Mouse (Mus musculus): Measurements from ENCODE around the gene Psmb8. TPM values are rescaled to one million over a fixed set of nuclear protein-coding genes. Genes with fewer than 3 reads are reported as not detected.

Psmb8 gene
- polyA plus RNA-seq, 1 experiment = 12.1 TPM

DNA sequence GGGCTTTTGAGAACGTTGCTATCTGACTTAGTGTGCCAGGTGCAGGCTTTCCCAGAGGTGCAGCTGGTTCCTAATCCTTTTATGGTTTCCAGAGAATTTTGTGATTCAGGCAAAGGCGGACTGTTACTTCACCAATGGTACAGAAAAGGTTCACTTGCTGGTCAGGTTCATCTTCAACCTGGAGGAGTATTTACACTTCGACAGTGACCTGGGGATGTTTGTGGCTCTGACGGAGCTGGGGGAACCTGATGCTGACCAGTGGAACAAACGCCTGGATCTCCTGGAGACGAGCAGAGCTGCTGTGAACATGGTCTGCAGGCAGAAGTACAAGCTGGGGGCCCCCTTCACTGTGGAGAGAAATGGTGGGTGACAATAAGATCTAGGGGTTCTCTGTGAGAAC is 43.4 kb downstream of the Psmb8 start:
- no peak for DNase-seq (ENCODE audit: extremely low spot score in 1 of 2, low spot score in 1 of 2)

DNA sequence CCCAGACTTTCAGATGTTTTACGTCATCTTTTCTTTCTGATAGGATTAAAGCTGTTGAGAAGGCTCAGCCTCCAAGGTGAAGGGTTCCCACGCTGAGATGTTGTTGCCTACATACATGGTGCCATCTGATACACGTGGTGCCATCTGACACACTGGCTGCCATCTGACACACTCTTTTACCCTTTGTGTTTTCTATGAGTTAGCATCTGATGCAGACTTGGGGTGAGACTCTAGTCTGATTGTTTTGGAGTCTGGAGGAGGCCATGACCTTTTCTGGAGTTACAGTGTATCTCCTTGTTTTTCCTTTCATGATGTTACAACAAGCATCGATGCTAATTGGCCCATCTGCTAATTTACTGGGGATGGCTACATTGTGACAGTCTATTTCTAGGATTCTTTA is 47.1 kb downstream of the Psmb8 start:
- no peak for DNase-seq (ENCODE audit: extremely low spot score in 1 of 2, low spot score in 1 of 2)

DNA sequence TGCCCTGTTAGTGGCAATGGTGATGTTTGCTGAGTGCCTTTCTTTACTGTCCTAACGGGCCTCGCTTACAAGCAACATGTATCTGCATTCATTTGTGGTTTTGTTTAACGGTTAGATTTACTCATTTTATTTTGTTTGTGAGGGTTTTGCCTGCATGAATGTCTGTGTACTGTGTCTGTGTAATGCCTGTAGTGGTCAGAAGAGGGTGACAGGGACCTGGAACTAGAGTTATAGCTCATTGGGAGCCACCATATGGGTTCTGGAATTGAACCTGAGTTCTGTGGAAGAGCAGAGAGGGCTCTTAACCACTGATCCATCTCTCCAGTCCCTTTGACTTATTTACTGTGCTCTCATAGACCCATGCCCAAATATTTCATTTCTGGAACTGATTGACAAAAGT is 49.5 kb downstream of the Psmb8 start:
- no peak for DNase-seq (ENCODE audit: extremely low spot score in 1 of 2, low spot score in 1 of 2)

DNA sequence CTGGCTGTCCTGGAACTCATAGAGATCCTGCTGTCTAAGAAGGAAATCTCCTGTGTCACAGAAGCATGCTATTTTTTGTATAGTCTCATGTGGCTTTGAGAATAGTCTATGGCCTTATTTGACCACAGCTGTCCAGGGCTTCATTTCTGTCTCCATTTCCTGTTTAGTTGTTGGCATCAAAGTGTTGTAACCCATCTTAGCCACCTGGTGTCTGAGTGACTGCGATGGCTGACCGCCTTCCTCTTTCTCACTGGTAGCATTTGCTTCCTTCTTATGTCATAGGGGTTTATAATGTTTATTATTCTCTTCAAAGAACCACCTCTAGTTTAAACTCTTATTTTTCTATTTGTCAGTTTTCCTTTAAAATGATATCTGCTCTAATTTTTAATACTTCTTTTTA is 51.2 kb downstream of the Psmb8 start:
- DNase-seq (ENCODE audit: extremely low spot score in 1 of 2, low spot score in 1 of 2) = no peak

DNA sequence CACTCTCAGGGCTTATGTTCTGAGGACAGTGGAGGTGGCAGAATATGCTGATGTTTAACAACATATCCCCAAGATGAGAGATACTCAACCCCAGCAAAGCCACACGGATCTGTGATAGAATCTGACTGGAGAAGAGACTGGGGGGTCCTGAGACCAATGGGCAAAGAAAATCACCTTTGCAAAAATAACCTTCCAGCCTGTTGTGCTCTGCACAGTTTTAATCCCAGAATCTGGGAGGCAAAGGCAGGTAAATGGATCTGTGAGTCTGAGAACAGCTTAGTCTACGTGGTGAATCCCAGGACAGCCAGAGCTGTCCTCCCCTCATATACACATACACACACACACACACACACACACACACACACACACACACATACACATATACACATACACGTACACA is 51.8 kb downstream of the Psmb8 start:
- DNase-seq (ENCODE audit: extremely low spot score in 1 of 2, low spot score in 1 of 2) = no peak

DNA sequence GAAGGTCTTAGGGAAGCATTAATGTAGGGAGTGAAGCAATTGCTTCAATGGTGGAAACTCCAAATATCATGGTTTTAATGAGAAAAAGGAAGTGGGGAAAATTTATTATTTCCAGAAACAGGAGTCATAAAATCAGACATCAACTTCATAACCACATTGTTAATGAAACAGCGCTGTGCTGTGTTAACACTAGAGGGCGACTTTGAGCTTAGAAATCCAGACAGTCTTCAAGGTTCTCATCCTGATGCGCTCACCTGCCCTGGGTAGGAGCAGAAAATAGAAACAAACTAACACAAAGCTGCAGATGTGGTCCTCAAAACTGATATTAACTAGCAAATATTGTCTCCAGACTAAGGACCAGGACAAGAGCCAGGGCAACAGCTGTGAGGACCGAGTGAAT is 52.4 kb downstream of the Psmb8 start:
- DNase-seq (ENCODE audit: extremely low spot score in 1 of 2, low spot score in 1 of 2) = peak in 1 of 2 experiments; percentile 80

Other genes with a start within 250 kb of the Psmb8 start
- gene B3galt4, start 246.2 kb upstream of the Psmb8 start, polyA plus RNA-seq (2012; rRNA removed) = 6.9 and 7.5 TPM in 2 replicates
- gene Vps52, start 241.9 kb upstream of the Psmb8 start, polyA plus RNA-seq (2012; rRNA removed) = 69.5 and 70.5 TPM in 2 replicates
- gene Rps18, start 241.7 kb upstream of the Psmb8 start, polyA plus RNA-seq (2012; rRNA removed) = 488 and 518 TPM in 2 replicates
- 75.5 and 94.5 TPM in 2 replicates for gene H2-K1, start 197.4 kb upstream of the Psmb8 start, polyA plus RNA-seq (2012; rRNA removed)
- gene Ring1, start 173.0 kb upstream of the Psmb8 start, polyA plus RNA-seq (2012; rRNA removed) = 80.9 and 89.6 TPM in 2 replicates
- gene H2-Ke6, start 169.7 kb upstream of the Psmb8 start, polyA plus RNA-seq (2012; rRNA removed) = 84.6 and 87.2 TPM in 2 replicates
- 101 and 102 TPM in 2 replicates for gene Slc39a7, start 166.0 kb upstream of the Psmb8 start, polyA plus RNA-seq (2012; rRNA removed)
- gene Rxrb, start 165.9 kb upstream of the Psmb8 start, polyA plus RNA-seq (2012; rRNA removed) = 69.5 and 79.4 TPM in 2 replicates
- gene Col11a2, start 158.3 kb upstream of the Psmb8 start, polyA plus RNA-seq (2012; rRNA removed) = 10.0 and 10.7 TPM in 2 replicates
- gene H2-Oa, start 105.4 kb upstream of the Psmb8 start, polyA plus RNA-seq (2012; rRNA removed) = 1.1 and 1.2 TPM in 2 replicates
- 26.3 and 26.8 TPM in 2 replicates for gene H2-DMa, start 78.2 kb upstream of the Psmb8 start, polyA plus RNA-seq (2012; rRNA removed)
- 167 and 194 TPM in 2 replicates for gene Brd2, start 75.1 kb upstream of the Psmb8 start, polyA plus RNA-seq (2012; rRNA removed)
- gene H2-DMb2, start 54.4 kb upstream of the Psmb8 start, polyA plus RNA-seq (2012; rRNA removed) = 0.99 and 1.1 TPM in 2 replicates
- gene H2-DMb1, start 44.6 kb upstream of the Psmb8 start, polyA plus RNA-seq (2012; rRNA removed) = 3.1 and 3.5 TPM in 2 replicates
- gene Tap1, start 10.2 kb upstream of the Psmb8 start, polyA plus RNA-seq (2012; rRNA removed) = 4.0 and 4.1 TPM in 2 replicates
- 4.5 and 4.7 TPM in 2 replicates for gene Psmb9, start 10.0 kb upstream of the Psmb8 start, polyA plus RNA-seq (2012; rRNA removed)
- 9.1 and 10.1 TPM in 2 replicates for gene Tap2, start 5.8 kb downstream of the Psmb8 start, polyA plus RNA-seq (2012; rRNA removed)
- 0.78 and 1.1 TPM in 2 replicates for gene H2-Ob, start 41.2 kb downstream of the Psmb8 start, polyA plus RNA-seq (2012; rRNA removed)
- 4.7 and 5.2 TPM in 2 replicates for gene H2-Ab1, start 60.0 kb downstream of the Psmb8 start, polyA plus RNA-seq (2012; rRNA removed)
- gene H2-Aa, start 90.1 kb downstream of the Psmb8 start, polyA plus RNA-seq (2012; rRNA removed) = 3.4 and 3.8 TPM in 2 replicates
- gene H2-Eb1, start 108.1 kb downstream of the Psmb8 start, polyA plus RNA-seq (2012; rRNA removed) = 3.2 and 5.1 TPM in 2 replicates
- gene H2-Eb2, start 127.9 kb downstream of the Psmb8 start, polyA plus RNA-seq (2012; rRNA removed) = not detected in 2 replicates
- 0.06 TPM in 1 of 2 replicates, not detected in the other for gene Btnl2, start 157.1 kb downstream of the Psmb8 start, polyA plus RNA-seq (2012; rRNA removed)
- not detected in 2 replicates for gene Btnl1, start 179.4 kb downstream of the Psmb8 start, polyA plus RNA-seq (2012; rRNA removed)
- 10.7 and 11.1 TPM in 2 replicates for gene BC051142, start 201.1 kb downstream of the Psmb8 start, polyA plus RNA-seq (2012; rRNA removed)

Measured in frontal cortex, adult 2 months (tissue).